Mouse (Mus musculus) midbrain, embryonic 16.5 days (tissue): ENCODE results near the gene Pld6. TPM values are rescaled to one million over a fixed set of nuclear protein-coding genes. Genes with fewer than 3 reads are reported as not detected.
A peak's percentile ranks its signal among the peaks of the same experiment; 100 is the strongest.

ENCODE experiments used
- ATAC-seq: fragments of 200-750 bp; cut with Nextera tagmentation; 2 replicates; pipeline ENCODE4 v1.8.0; 2017; ENCODE audit warnings: moderate TSS enrichment
- H3K27ac ChIP-seq: fragments of 300-500 bp; sonication (generic); 2 replicates; pipeline ENCODE4 v1.5.1; 2014; ENCODE audit warnings: mild to moderate bottlenecking, low read length, mixed read lengths
- H3K27me3 ChIP-seq: fragments of 300-500 bp; sonication (generic); 2 replicates; pipeline ENCODE4 v1.6.1; 2014; ENCODE audit warnings: low read depth, low read length, mixed read lengths; ENCODE audit not compliant: control insufficient read depth, insufficient read depth
- H3K36me3 ChIP-seq: fragments of 300-500 bp; sonication (generic); 2 replicates; pipeline ENCODE4 v1.6.1; 2014; ENCODE audit warnings: mild to moderate bottlenecking, low read length, moderate library complexity, mixed read lengths; ENCODE audit not compliant: control insufficient read depth, insufficient read depth
- H3K4me1 ChIP-seq: fragments of 300-500 bp; sonication (generic); 2 replicates; pipeline ENCODE4 v1.6.1; 2014; ENCODE audit warnings: mild to moderate bottlenecking, low read length, mixed read lengths; ENCODE audit not compliant: control insufficient read depth, insufficient read depth
- H3K4me2 ChIP-seq: fragments of 300-500 bp; sonication (generic); 2 replicates; pipeline ENCODE4 v1.6.1; 2014; ENCODE audit warnings: mild to moderate bottlenecking, low read length, mixed read lengths
- H3K4me3 ChIP-seq: fragments of 300-500 bp; sonication (generic); 2 replicates; pipeline ENCODE4 v1.5.1; 2014; ENCODE audit warnings: low read depth, mild to moderate bottlenecking, low read length, moderate library complexity, mixed read lengths
- H3K9ac ChIP-seq: fragments of 300-500 bp; sonication (generic); 2 replicates; pipeline ENCODE4 v1.6.1; 2014; ENCODE audit warnings: low read depth, low read length, mixed read lengths
- H3K9me3 ChIP-seq: fragments of 300-500 bp; sonication (generic); replicated peaks from 2 replicates; pipeline ENCODE4 v1.6.1; 2014; ENCODE audit warnings: mild to moderate bottlenecking, low read length, mixed read lengths; ENCODE audit not compliant: control insufficient read depth, poor library complexity, severe bottlenecking
- WGBS: fragments of 180-500 bp; shearing (Covaris S2); extraction: QIAGEN DNeasy Blood & Tissue Kit; methylation state at CpG from one replicate; pipeline ENCODE4 v1.1.7; 2014; 5-methylcytosine and 5-hydroxymethylcytosine counted together
- polyA plus RNA-seq: library from polyadenylated mRNA; unstranded; fragments of >200 nt; fragmentation: Nextera tagmentation; extraction: Ambion mirVana; gene quantifications from 2 replicates; pipeline ENCODE4 v1.2.1, GENCODE M21; 2015

Gene Pld6
- polyA plus RNA-seq, 1 experiment from 2014 or later, result 19.4 TPM

GRCm38 (mm10) chr11:59760796-59761195 is 26.6 kb downstream of the Pld6 start:
- Histone ChIP-seq H3K9ac (no peak overlapping the region), H3K36me3 (peaks cover 47% of the 10 kb centered on the region), H3K27ac (no peak overlapping the region), H3K4me3 (no peak overlapping the region), H3K27me3 (no peaks in the 10 kb centered on the region), H3K4me1 (0 out of 2 replicates have a peak, but pooled peaks cover 3% of the 10 kb centered on the region), H3K9me3 (no peaks in the 10 kb centered on the region), H3K4me2 (no peak overlapping the region)
- ATAC-seq, result no peak
- WGBS, result 97% methylated on average over 6 of the region's 6 CpGs

- Histone ChIP-seq H3K4me2 (no peak overlapping the region), H3K27me3 (no peaks in the 10 kb centered on the region), H3K36me3 (peaks cover 49% of the 10 kb centered on the region), H3K9ac (no peak overlapping the region), H3K4me3 (no peak overlapping the region), H3K27ac (peak overlapping the region; percentile 20; the same call in 1 of the 2 replicates), H3K4me1 (0 out of 2 replicates have a peak, but pooled peaks cover 3% of the 10 kb centered on the region), H3K9me3 (no peaks in the 10 kb centered on the region)
- ATAC-seq, result no peak
- 91% methylated on average over 2 of the region's 2 CpGs for WGBS
Measured at GRCm38 (mm10) chr11:59759626-59760025, 27.8 kb downstream of the Pld6 start.

GRCm38 (mm10) chr11:59759178-59759577 is 28.3 kb downstream of the Pld6 start:
- 51% methylated on average over 4 of the region's 4 CpGs for WGBS
- Histone ChIP-seq H3K4me1 (0 out of 2 replicates have a peak, but pooled peaks cover 3% of the 10 kb centered on the region), H3K27me3 (no peaks in the 10 kb centered on the region), H3K27ac (peak overlapping the region; percentile 20; the same call in 1 of the 2 replicates), H3K4me2 (no peak overlapping the region), H3K9me3 (no peaks in the 10 kb centered on the region), H3K9ac (no peak overlapping the region), H3K4me3 (no peak overlapping the region), H3K36me3 (peaks cover 47% of the 10 kb centered on the region)
- ATAC-seq, result no peak

GRCm38 (mm10) chr11:59758191-59758985 is 29.1 kb downstream of the Pld6 start:
- Histone ChIP-seq H3K36me3 (peaks cover 50% of the 10 kb centered on the region), H3K4me3 (no peak overlapping the region), H3K9me3 (no peaks in the 10 kb centered on the region), H3K27me3 (no peaks in the 10 kb centered on the region), H3K27ac (no peak overlapping the region; the same call in 1 of the 2 replicates), H3K9ac (no peak overlapping the region), H3K4me2 (no peak overlapping the region), H3K4me1 (0 out of 2 replicates have a peak, but pooled peaks cover 3% of the 10 kb centered on the region)
- no peak for ATAC-seq
- 92% methylated on average over 9 of the region's 9 CpGs for WGBS

- Histone ChIP-seq H3K27me3 (no peaks in the 10 kb centered on the region), H3K9ac (no peak overlapping the region), H3K4me2 (no peak overlapping the region), H3K36me3 (peaks cover 53% of the 10 kb centered on the region), H3K9me3 (no peaks in the 10 kb centered on the region), H3K27ac (no peak overlapping the region), H3K4me1 (0 out of 2 replicates have a peak, but pooled peaks cover 3% of the 10 kb centered on the region), H3K4me3 (no peak overlapping the region)
- 60% methylated on average over 4 of the region's 4 CpGs for WGBS
- no peak for ATAC-seq
Measured at GRCm38 (mm10) chr11:59756351-59756750, 31.1 kb downstream of the Pld6 start.

GRCm38 (mm10) chr11:59754504-59754903 is 32.9 kb downstream of the Pld6 start:
- ATAC-seq, result no peak
- Histone ChIP-seq H3K27me3 (no peaks in the 10 kb centered on the region), H3K9ac (no peak overlapping the region), H3K4me2 (no peak overlapping the region), H3K36me3 (peaks cover 44% of the 10 kb centered on the region), H3K27ac (no peak overlapping the region), H3K4me1 (0 out of 2 replicates have a peak, but pooled peaks cover 3% of the 10 kb centered on the region), H3K4me3 (no peak overlapping the region), H3K9me3 (no peaks in the 10 kb centered on the region)
- 96% methylated on average over 6 of the region's 6 CpGs for whole genome bisulfite sequencing

- Histone ChIP-seq H3K9ac (no peak overlapping the region), H3K4me3 (no peak overlapping the region), H3K27ac (no peak overlapping the region), H3K27me3 (no peaks in the 10 kb centered on the region), H3K9me3 (no peaks in the 10 kb centered on the region), H3K36me3 (peaks cover 20% of the 10 kb centered on the region), H3K4me1 (no peaks in the 10 kb centered on the region), H3K4me2 (no peak overlapping the region)
- ATAC-seq, result no peak
- WGBS, result 93% methylated on average over 3 of the region's 3 CpGs
Measured at GRCm38 (mm10) chr11:59749050-59749449, 38.4 kb downstream of the Pld6 start.

GRCm38 (mm10) chr11:59746614-59747013 is 40.8 kb downstream of the Pld6 start:
- Histone ChIP-seq H3K9me3 (no peaks in the 10 kb centered on the region), H3K9ac (no peak overlapping the region), H3K36me3 (peaks cover 26% of the 10 kb centered on the region), H3K4me1 (no peaks in the 10 kb centered on the region), H3K4me3 (no peak overlapping the region), H3K27ac (no peak overlapping the region), H3K27me3 (no peaks in the 10 kb centered on the region), H3K4me2 (no peak overlapping the region)
- ATAC-seq, result no peak
- 87% methylated on average over 2 of the region's 2 CpGs for WGBS

- no peaks in the 10 kb centered on the region for H3K9me3 ChIP-seq
- no peak overlapping the region for H3K27ac ChIP-seq
- H3K4me3 ChIP-seq, result no peak overlapping the region
- no peaks in the 10 kb centered on the region for H3K27me3 ChIP-seq
- H3K9ac ChIP-seq, result no peak overlapping the region
- peaks cover 29% of the 10 kb centered on the region for H3K36me3 ChIP-seq
- no peak overlapping the region for H3K4me2 ChIP-seq
- H3K4me1 ChIP-seq, result no peaks in the 10 kb centered on the region
- no peak for ATAC-seq
- 94% methylated on average over 5 of the region's 5 CpGs for WGBS
Measured at GRCm38 (mm10) chr11:59745851-59746250, 41.6 kb downstream of the Pld6 start.
